Comparison of ENCODE assay signal across 11 mouse cellular contexts in the genomic region with DNA sequence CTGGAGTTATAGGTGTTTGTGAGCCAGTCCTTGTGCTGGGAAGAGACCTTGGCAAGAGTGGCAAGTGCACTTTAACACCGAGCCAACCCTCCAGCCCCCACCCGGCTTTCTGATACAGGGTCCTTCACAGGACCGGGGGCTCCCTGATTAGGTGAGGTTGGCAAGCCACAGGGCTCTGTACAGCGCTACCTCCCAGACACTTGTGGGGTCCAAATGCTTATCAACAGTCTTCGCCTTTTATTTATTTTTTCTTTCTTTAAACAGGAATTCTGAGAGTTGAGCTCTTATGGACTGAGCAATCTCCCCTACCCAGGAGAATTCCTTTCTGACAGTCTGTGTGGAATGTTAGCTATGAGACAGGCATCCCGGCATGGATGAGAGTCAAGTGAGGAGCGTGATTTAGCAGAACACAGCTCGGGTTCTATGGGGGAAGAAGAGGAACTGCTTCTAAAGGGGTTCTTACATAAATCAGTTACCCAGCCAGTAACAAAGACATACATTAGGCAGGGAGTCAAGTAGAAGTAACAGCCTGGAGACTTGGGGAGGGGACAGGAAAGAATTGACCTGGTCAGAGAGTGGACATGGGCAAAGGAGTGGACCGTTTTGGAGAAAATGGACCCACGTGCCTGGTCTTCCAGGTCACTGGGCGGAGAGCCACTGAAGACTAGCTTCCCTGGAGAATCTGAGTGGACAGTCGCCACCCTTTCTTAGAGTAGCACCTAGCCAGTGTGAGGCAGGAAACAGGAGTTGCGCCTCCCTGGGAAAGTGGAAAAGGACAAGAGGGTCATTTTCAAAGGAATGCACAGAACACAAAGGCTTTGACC.
DNase-seq lines count a peak whose midpoint lies in the region; ATAC-seq lines count a peak whose summit lies in the region.
"Had no signal": no experiment of that assay in that cellular context is flagged by ENCODE, and none has a peak within 500 bp of the region (broad histone marks: within the 10 kb centered on the region; RNA-seq: fewer than 3 reads in every experiment).

No protein-coding gene starts in this region.

- no peak for ATAC-seq in forebrain, embryonic 13.5 days
- ATAC-seq: forebrain, embryonic 14.5 days had no signal

- peak; percentile 2 to 18 for DNase-seq in adrenal gland, postnatal 36 days
- DNase-seq in adrenal gland, adult 18-20 months (ENCODE audit: low spot score in 2 of 2), result no peak
- DNase-seq in embryo, embryonic 11 days, result peak; percentile 59
- peak; percentile 25 to 52 for DNase-seq in heart, postnatal 14 days
- peak; percentile 34 for DNase-seq in lung, postnatal 10 days
- DNase-seq in frontal cortex, postnatal 36 days (ENCODE audit: low spot score in 2 of 2), result no peak
- DNase-seq in right cerebral cortex, postnatal 25 days, result no peak
- DNase-seq: left cerebral cortex, postnatal 4 days; thymus, postnatal 4 days had no signal

- intact Hi-C loops in heart, postnatal 14 days (cut with DNase I), result no loop called here

- H3K27ac ChIP-seq in forebrain, embryonic 13.5 days, result no peak overlapping the region

- H3K36me3 ChIP-seq in forebrain, embryonic 13.5 days (ENCODE audit: poor library complexity, severe bottlenecking), result no peaks in the 10 kb centered on the region

- no peak overlapping the region for H3K4me2 ChIP-seq in forebrain, embryonic 13.5 days

- H3K4me3 ChIP-seq in forebrain, embryonic 13.5 days, result no peak overlapping the region

- no peaks in the 10 kb centered on the region for H3K27me3 ChIP-seq in forebrain, embryonic 13.5 days

- WGBS in forebrain, embryonic 13.5 days, result 25% methylated on average over 13 of the region's 13 CpGs

- no peak overlapping the region for H3K9ac ChIP-seq in forebrain, embryonic 13.5 days

- peaks cover 26% of the 10 kb centered on the region for H3K4me1 ChIP-seq in forebrain, embryonic 13.5 days

- no peaks in the 10 kb centered on the region for H3K9me3 ChIP-seq in forebrain, embryonic 13.5 days (replicated peaks)

Comparison
In these comparisons a context has a peak if more than half of its experiments do, and no peak if none do; other contexts are left out.
1. DNase-seq: peak in adrenal gland, postnatal 36 days (2 of 2), embryo, embryonic 11 days (single experiment), heart, postnatal 14 days (2 of 2) and lung, postnatal 10 days (single experiment); none in adrenal gland, adult 18-20 months (0 of 2), frontal cortex, postnatal 36 days (0 of 2) and right cerebral cortex, postnatal 25 days (single experiment).